Mouse (Mus musculus): ENCODE measurements around the gene B3gnt7.

B3gnt7 gene

GRCm38 (mm10) chr1:86345956-86346355 is 43.3 kb downstream of the B3gnt7 start:
- DNase-seq (ENCODE audit: low spot score): no peak

- DNase-seq (ENCODE audit: low spot score): no peak
These were observed 44.5 kb downstream of the B3gnt7 start for GRCm38 (mm10) chr1:86346851-86347715.

- DNase-seq (ENCODE audit: low spot score): no peak
These were observed 45.0 kb downstream of the B3gnt7 start for GRCm38 (mm10) chr1:86347716-86348045.

- DNase-seq (ENCODE audit: low spot score): no peak
These were observed 45.5 kb downstream of the B3gnt7 start for GRCm38 (mm10) chr1:86348083-86348482.

- no peak for DNase-seq (ENCODE audit: low spot score)
These were observed 46.2 kb downstream of the B3gnt7 start for GRCm38 (mm10) chr1:86348801-86349200.

- DNase-seq (ENCODE audit: low spot score): no peak
These were observed 46.6 kb downstream of the B3gnt7 start for GRCm38 (mm10) chr1:86349201-86349600.

GRCm38 (mm10) chr1:86349696-86350095 is 47.1 kb downstream of the B3gnt7 start:
- no peak for DNase-seq (ENCODE audit: low spot score)

GRCm38 (mm10) chr1:86350576-86350975 is 47.9 kb downstream of the B3gnt7 start:
- no peak for DNase-seq (ENCODE audit: low spot score)

GRCm38 (mm10) chr1:86354186-86354585 is 51.6 kb downstream of the B3gnt7 start:
- DNase-seq (ENCODE audit: low spot score): no peak

Data from ovary, postnatal 14 days (tissue).